Mouse (Mus musculus): ENCODE results near the gene Abcg1.

DNA sequence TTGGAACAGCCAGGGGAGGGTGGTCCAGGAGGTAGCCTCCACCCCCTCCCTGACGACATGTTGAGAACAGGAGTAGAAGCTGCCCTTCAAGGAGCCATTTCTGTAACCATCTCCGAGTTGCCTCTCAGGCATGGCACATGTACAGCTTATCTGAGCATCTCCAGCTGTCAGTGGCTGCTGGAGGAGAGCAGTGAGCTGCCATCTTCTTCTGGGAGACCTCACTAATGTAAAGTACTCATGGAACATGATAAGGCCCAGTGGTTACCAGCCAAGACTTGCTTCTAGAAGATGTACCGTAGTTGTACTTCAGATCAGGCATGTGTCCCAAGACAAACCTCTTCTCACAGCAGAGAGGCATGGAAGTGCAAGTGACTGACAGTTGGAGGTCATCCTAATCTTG lies 28.0 kb downstream of the Abcg1 start:
- TF ChIP-seq CTCF (IDR thresholded peaks at IDR 0.05; ENCODE audit: low read depth, low read length), result no peak
- no peak for TF ChIP-seq POLR2A (IDR thresholded peaks at IDR 0.05; ENCODE audit: extremely low read depth, insufficient read depth, low read length)
